Comparison of ENCODE assay signal across 28 mouse cellular contexts in genomic region chr1:195371131-195371530, GRCm38 (mm10).
A peak's percentile ranks its signal among the peaks of the same experiment; 100 is the strongest.
DNase-seq lines count a peak whose midpoint lies in the region; ATAC-seq and TF ChIP-seq lines count a peak whose summit lies in the region.
"Had no signal": no experiment of that assay in that cellular context is flagged by ENCODE, and none has a peak within 500 bp of the region (broad histone marks: within the 10 kb centered on the region; RNA-seq: fewer than 3 reads in every experiment).

No protein-coding gene starts in this region.

- TF ChIP-seq CTCF in hindbrain, postnatal 0 days (IDR thresholded peaks at IDR 0.05; ENCODE audit: low read depth), result no peak
- TF ChIP-seq CTCF in gastrocnemius, adult 2 months (IDR thresholded peaks at IDR 0.05), result no peak

- no peak overlapping the region for H3K27ac ChIP-seq in hindbrain, embryonic 11.5 days (ENCODE audit: low read depth, low read length)
- H3K27ac ChIP-seq in hindbrain, postnatal 0 days, result no peak overlapping the region
- no peak overlapping the region for H3K27ac ChIP-seq in gastrocnemius, adult 2 months
- H3K27ac ChIP-seq: embryonic facial prominence, embryonic 12.5 days; forebrain, embryonic 12.5 days; heart, embryonic 15.5 days; hindbrain, embryonic 14.5 days; intestine, embryonic 15.5 days; limb, embryonic 13.5 days; liver, embryonic 13.5 days had no signal

- no peak for ATAC-seq in CD4-positive, CD25-positive, alpha-beta regulatory T cell, adult 4 months
- no peak for ATAC-seq in hindbrain, embryonic 11.5 days (ENCODE audit: low FRiP score)
- no peak for ATAC-seq in hindbrain, postnatal 0 days
- ATAC-seq: intestine, embryonic 15.5 days; Patski had no signal

- no peak overlapping the region for H3K9ac ChIP-seq in hindbrain, embryonic 11.5 days (ENCODE audit: low read depth, low read length)
- H3K9ac ChIP-seq in hindbrain, postnatal 0 days (replicated peaks; ENCODE audit: low read length), result no peak overlapping the region
- H3K9ac ChIP-seq: embryonic facial prominence, embryonic 12.5 days; forebrain, embryonic 12.5 days; heart, embryonic 15.5 days; hindbrain, embryonic 14.5 days; intestine, embryonic 15.5 days; limb, embryonic 13.5 days; liver, embryonic 13.5 days had no signal

- H3K4me1 ChIP-seq in hindbrain, embryonic 11.5 days (replicated peaks; ENCODE audit: control insufficient read depth, insufficient read depth, low read length), result no peaks in the 10 kb centered on the region
- no peaks in the 10 kb centered on the region for H3K4me1 ChIP-seq in hindbrain, postnatal 0 days (ENCODE audit: insufficient read depth, low read length)
- H3K4me1 ChIP-seq: embryonic facial prominence, embryonic 12.5 days; forebrain, embryonic 12.5 days; heart, embryonic 15.5 days; intestine, embryonic 15.5 days; limb, embryonic 13.5 days; liver, embryonic 13.5 days had no signal

- DNase-seq in CD4-positive, CD25-positive, alpha-beta regulatory T cell, adult 2 months (ENCODE audit: low read depth, low spot score), result peak; percentile 5
- peak; percentile 8 for DNase-seq in hindbrain, embryonic 11.5 days (ENCODE audit: low spot score)
- DNase-seq in hindbrain, postnatal 0 days (ENCODE audit: low spot score), result no peak
- DNase-seq in 3T3-L1 (ENCODE audit: low read depth, low spot score), result peak; percentile 21
- peak; percentile 2 for DNase-seq in forelimb bud, embryonic 11.5 days (ENCODE audit: low read depth, low spot score)
- no peak for DNase-seq in retina, postnatal 1 day
- no peak for DNase-seq in gastrocnemius, adult 2 months
- DNase-seq: adrenal gland, postnatal 10 days; cerebellum, adult 8-10 months; gastrocnemius, postnatal 25 days; heart, postnatal 36 days; kidney, adult 9 months; kidney, postnatal 36 days; liver, embryonic 13.5 days; lung, adult 2 months; lung, postnatal 36 days; right cerebral cortex, postnatal 14 days; thymus, postnatal 14 days had no signal

- H3K36me3 ChIP-seq in hindbrain, embryonic 11.5 days (ENCODE audit: control insufficient read depth, insufficient read depth, low read length), result no peaks in the 10 kb centered on the region
- no peaks in the 10 kb centered on the region for H3K36me3 ChIP-seq in hindbrain, postnatal 0 days (ENCODE audit: insufficient read depth, low read length)
- H3K36me3 ChIP-seq: embryonic facial prominence, embryonic 12.5 days; forebrain, embryonic 12.5 days; G1E; heart, embryonic 15.5 days; intestine, embryonic 15.5 days; limb, embryonic 13.5 days; liver, embryonic 13.5 days had no signal

- 80% methylated on average over 6 of the region's 6 CpGs for WGBS in hindbrain, embryonic 11.5 days
- WGBS in hindbrain, postnatal 0 days, result 80% methylated on average over 6 of the region's 6 CpGs

- no peak overlapping the region for H3K4me2 ChIP-seq in hindbrain, embryonic 11.5 days (replicated peaks; ENCODE audit: low read depth, low read length)
- H3K4me2 ChIP-seq in hindbrain, postnatal 0 days (ENCODE audit: low read depth, low read length), result no peak overlapping the region
- H3K4me2 ChIP-seq: embryonic facial prominence, embryonic 12.5 days; forebrain, embryonic 12.5 days; heart, embryonic 15.5 days; hindbrain, embryonic 14.5 days; intestine, embryonic 15.5 days; limb, embryonic 13.5 days; liver, embryonic 13.5 days had no signal

- no peak overlapping the region for H3K4me3 ChIP-seq in hindbrain, embryonic 11.5 days (ENCODE audit: low read depth, low read length)
- H3K4me3 ChIP-seq in hindbrain, postnatal 0 days (ENCODE audit: low read length), result no peak overlapping the region
- no peak overlapping the region for H3K4me3 ChIP-seq in gastrocnemius, adult 2 months
- H3K4me3 ChIP-seq: embryonic facial prominence, embryonic 12.5 days; erythroblast, embryonic 14.5 days; forebrain, embryonic 12.5 days; heart, embryonic 15.5 days; intestine, embryonic 15.5 days; limb, embryonic 13.5 days; liver, embryonic 13.5 days had no signal

- no peaks in the 10 kb centered on the region for H3K27me3 ChIP-seq in hindbrain, embryonic 11.5 days (ENCODE audit: control insufficient read depth, insufficient read depth, low read length)
- no peaks in the 10 kb centered on the region for H3K27me3 ChIP-seq in hindbrain, postnatal 0 days (ENCODE audit: insufficient read depth, low read length)
- H3K27me3 ChIP-seq: embryonic facial prominence, embryonic 12.5 days; forebrain, embryonic 12.5 days; heart, embryonic 15.5 days; intestine, embryonic 15.5 days; limb, embryonic 13.5 days; liver, embryonic 13.5 days; Patski had no signal

- no peaks in the 10 kb centered on the region for H3K9me3 ChIP-seq in hindbrain, embryonic 11.5 days (ENCODE audit: control insufficient read depth, low read length)
- no peaks in the 10 kb centered on the region for H3K9me3 ChIP-seq in hindbrain, postnatal 0 days (ENCODE audit: low read length)
- H3K9me3 ChIP-seq: embryonic facial prominence, embryonic 12.5 days; forebrain, embryonic 12.5 days; G1E; heart, embryonic 15.5 days; intestine, embryonic 15.5 days; limb, embryonic 13.5 days; liver, embryonic 13.5 days had no signal

- intact Hi-C loops in gastrocnemius, adult 2 months (cut with DNase I), result no loop called here

Comparison
In these comparisons a context has a peak if more than half of its experiments do, and no peak if none do; other contexts are left out.
1. DNase-seq: peak in CD4-positive, CD25-positive, alpha-beta regulatory T cell, adult 2 months (single experiment), hindbrain, embryonic 11.5 days (single experiment), 3T3-L1 (single experiment) and forelimb bud, embryonic 11.5 days (single experiment); none in hindbrain, postnatal 0 days (single experiment), retina, postnatal 1 day (single experiment) and gastrocnemius, adult 2 months (single experiment).